Mouse (Mus musculus): Measurements from ENCODE around the gene M1ap.
A peak's percentile ranks its signal among the peaks of the same experiment; 100 is the strongest.

The M1ap gene

GRCm38 (mm10) chr6:83077630-83078323, 131.1 kb downstream of the M1ap start, which contains the start of gene Pcgf1:
Gene Pcgf1 (plus strand): TSS chr6:83077869.
- DNase-seq: peak in 1 of 2 experiments; percentile 39

- DNase-seq: peak; percentile 99
Measured at GRCm38 (mm10) chr6:83078324-83078858, 131.7 kb downstream of the M1ap start.
